Mouse (Mus musculus): Measurements from ENCODE around the gene Tff1. TPM values are rescaled to one million over a fixed set of nuclear protein-coding genes. Genes with fewer than 3 reads are reported as not detected.

The Tff1 gene
- polyA plus RNA-seq, 1 experiment from 2014 or later, result not detected

GRCm38 (mm10) chr17:31198877-31199276, 33.8 kb upstream of the Tff1 start, which contains the start of gene Tmprss3:
Gene Tmprss3, minus strand, starts transcription at chr17:31198977.
- Histone ChIP-seq H3K27ac (ENCODE audit: low read length) (no peak within 1 kb of the TSS), H3K4me1 (ENCODE audit: insufficient read depth, low read depth, low read length) (no peaks in the 10 kb centered on the region), H3K36me3 (ENCODE audit: insufficient read depth, low read length) (no peaks in the 10 kb centered on the region), H3K9me3 (ENCODE audit: low read length) (no peaks in the 10 kb centered on the region), H3K4me3 (ENCODE audit: low read depth, low read length) (no peak within 1 kb of the TSS), H3K9ac (replicated peaks; ENCODE audit: low read depth) (no peak within 1 kb of the TSS), H3K27me3 (replicated peaks; ENCODE audit: insufficient read depth, low read length) (no peaks in the 10 kb centered on the region), H3K4me2 (replicated peaks; ENCODE audit: low read depth, low read length) (no peak within 1 kb of the TSS)
- WGBS, result 91% methylated on average over 11 of the region's 11 CpGs
- TF ChIP-seq EP300 (IDR thresholded peaks at IDR 0.05), result no peak
- TF ChIP-seq CTCF (IDR thresholded peaks at IDR 0.05), result no peak
- no peak for ATAC-seq
- DNase-seq (ENCODE audit: low spot score), result no peak

GRCm38 (mm10) chr17:31196283-31196682, 31.2 kb upstream of the Tff1 start:
- H3K27me3 ChIP-seq (replicated peaks; ENCODE audit: insufficient read depth, low read length), result no peaks in the 10 kb centered on the region
- DNase-seq (ENCODE audit: low spot score) (no peak), ATAC-seq (no peak)
- no peaks in the 10 kb centered on the region for H3K9me3 ChIP-seq (ENCODE audit: low read length)
- no peaks in the 10 kb centered on the region for H3K4me1 ChIP-seq (ENCODE audit: insufficient read depth, low read depth, low read length)
- H3K9ac ChIP-seq (replicated peaks; ENCODE audit: low read depth), result no peak overlapping the region
- H3K4me3 ChIP-seq (ENCODE audit: low read depth, low read length), result no peak overlapping the region
- H3K36me3 ChIP-seq (ENCODE audit: insufficient read depth, low read length), result no peaks in the 10 kb centered on the region
- WGBS, result 72% methylated on average over 7 of the region's 7 CpGs
- TF ChIP-seq EP300 (IDR thresholded peaks at IDR 0.05) (no peak), CTCF (IDR thresholded peaks at IDR 0.05) (no peak)
- H3K27ac ChIP-seq (ENCODE audit: low read length), result no peak overlapping the region
- no peak overlapping the region for H3K4me2 ChIP-seq (replicated peaks; ENCODE audit: low read depth, low read length)

DNA sequence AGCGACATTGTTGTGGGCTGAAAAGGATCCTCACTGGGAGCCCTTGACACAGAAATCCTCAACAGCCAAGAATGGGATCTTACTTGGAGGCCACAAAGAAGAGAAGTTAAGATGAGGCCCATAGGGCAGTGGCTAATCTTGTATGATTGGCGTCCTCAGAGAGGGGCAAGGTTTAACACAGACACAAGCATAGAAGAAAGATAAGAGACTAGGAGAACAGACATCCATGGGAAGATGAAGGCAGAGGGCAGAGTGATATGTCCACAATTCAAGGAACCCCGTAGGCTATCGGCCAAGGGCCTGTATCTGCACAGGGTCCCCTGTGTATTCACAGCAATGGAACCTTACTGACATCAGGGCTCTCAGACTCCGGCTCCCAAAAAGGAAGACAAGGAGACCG, 30.1 kb upstream of the Tff1 start:
- no peaks in the 10 kb centered on the region for H3K36me3 ChIP-seq (ENCODE audit: insufficient read depth, low read length)
- no peaks in the 10 kb centered on the region for H3K4me1 ChIP-seq (ENCODE audit: insufficient read depth, low read depth, low read length)
- no peaks in the 10 kb centered on the region for H3K27me3 ChIP-seq (replicated peaks; ENCODE audit: insufficient read depth, low read length)
- no peaks in the 10 kb centered on the region for H3K9me3 ChIP-seq (ENCODE audit: low read length)
- ATAC-seq, result no peak
- no peak overlapping the region for H3K9ac ChIP-seq (replicated peaks; ENCODE audit: low read depth)
- H3K27ac ChIP-seq (ENCODE audit: low read length), result no peak overlapping the region
- WGBS, result 80% methylated on average over 6 of the region's 6 CpGs
- no peak overlapping the region for H3K4me3 ChIP-seq (ENCODE audit: low read depth, low read length)
- no peak for DNase-seq (ENCODE audit: low spot score)
- TF ChIP-seq EP300 (IDR thresholded peaks at IDR 0.05) (no peak), CTCF (IDR thresholded peaks at IDR 0.05) (no peak)
- H3K4me2 ChIP-seq (replicated peaks; ENCODE audit: low read depth, low read length), result no peak overlapping the region

DNA sequence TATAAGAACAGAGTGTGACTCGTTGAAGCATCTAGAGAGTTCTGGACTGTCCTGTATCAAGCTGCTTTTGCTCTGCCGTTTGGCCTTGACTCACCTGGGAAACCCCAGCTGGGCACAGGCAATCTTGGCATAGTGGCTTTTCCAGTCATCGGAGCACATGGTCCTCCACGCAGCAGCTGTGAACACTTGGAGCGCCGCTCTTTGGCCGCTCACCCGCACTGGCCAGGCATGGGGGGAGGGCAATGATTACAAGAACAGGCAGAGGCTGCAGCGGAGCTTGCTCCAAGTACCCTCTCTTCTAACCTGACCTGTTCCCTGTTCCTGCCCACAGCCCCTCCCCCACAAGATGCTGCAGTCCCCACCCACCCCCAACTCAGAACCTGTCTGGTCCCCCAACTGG, 28.3 kb upstream of the Tff1 start:
- no peaks in the 10 kb centered on the region for H3K36me3 ChIP-seq (ENCODE audit: insufficient read depth, low read length)
- no peak overlapping the region for H3K4me2 ChIP-seq (replicated peaks; ENCODE audit: low read depth, low read length)
- H3K4me1 ChIP-seq (ENCODE audit: insufficient read depth, low read depth, low read length), result no peaks in the 10 kb centered on the region
- H3K9ac ChIP-seq (replicated peaks; ENCODE audit: low read depth), result no peak overlapping the region
- TF ChIP-seq EP300 (IDR thresholded peaks at IDR 0.05) (no peak), CTCF (IDR thresholded peaks at IDR 0.05) (no peak)
- H3K27me3 ChIP-seq (replicated peaks; ENCODE audit: insufficient read depth, low read length), result no peaks in the 10 kb centered on the region
- H3K9me3 ChIP-seq (ENCODE audit: low read length), result no peaks in the 10 kb centered on the region
- no peak for ATAC-seq
- no peak overlapping the region for H3K27ac ChIP-seq (ENCODE audit: low read length)
- no peak for DNase-seq (ENCODE audit: low spot score)
- no peak overlapping the region for H3K4me3 ChIP-seq (ENCODE audit: low read depth, low read length)
- WGBS, result 56% methylated on average over 9 of the region's 9 CpGs

DNA sequence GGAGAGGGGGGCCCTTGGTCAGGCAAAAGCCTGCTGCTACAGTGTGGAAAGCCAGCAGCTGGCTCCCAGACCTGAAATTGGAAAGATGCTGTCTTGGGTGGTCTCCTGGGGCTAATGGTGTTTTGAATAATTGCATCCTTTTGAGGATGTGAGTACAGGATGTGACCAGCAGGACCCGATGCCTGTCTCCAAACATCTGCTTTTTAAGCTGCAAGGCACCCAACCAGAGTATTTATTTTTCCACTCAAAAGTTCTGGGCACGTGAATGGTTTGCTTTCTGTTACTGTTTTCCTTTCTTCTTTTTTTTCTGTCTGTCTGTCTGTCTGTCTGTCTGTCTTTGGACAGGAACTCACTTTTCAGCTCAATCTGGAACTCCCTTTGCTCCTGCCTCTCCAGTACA, 27.6 kb upstream of the Tff1 start:
- no peaks in the 10 kb centered on the region for H3K36me3 ChIP-seq (ENCODE audit: insufficient read depth, low read length)
- no peak overlapping the region for H3K4me3 ChIP-seq (ENCODE audit: low read depth, low read length)
- no peak for DNase-seq (ENCODE audit: low spot score)
- no peak overlapping the region for H3K4me2 ChIP-seq (replicated peaks; ENCODE audit: low read depth, low read length)
- no peaks in the 10 kb centered on the region for H3K27me3 ChIP-seq (replicated peaks; ENCODE audit: insufficient read depth, low read length)
- H3K9me3 ChIP-seq (ENCODE audit: low read length), result no peaks in the 10 kb centered on the region
- no peaks in the 10 kb centered on the region for H3K4me1 ChIP-seq (ENCODE audit: insufficient read depth, low read depth, low read length)
- 23% methylated on average over 2 of the region's 2 CpGs for WGBS
- no peak overlapping the region for H3K27ac ChIP-seq (ENCODE audit: low read length)
- no peak for TF ChIP-seq CTCF (IDR thresholded peaks at IDR 0.05)
- TF ChIP-seq EP300 (IDR thresholded peaks at IDR 0.05), result no peak
- ATAC-seq, result no peak
- H3K9ac ChIP-seq (replicated peaks; ENCODE audit: low read depth), result no peak overlapping the region

DNA sequence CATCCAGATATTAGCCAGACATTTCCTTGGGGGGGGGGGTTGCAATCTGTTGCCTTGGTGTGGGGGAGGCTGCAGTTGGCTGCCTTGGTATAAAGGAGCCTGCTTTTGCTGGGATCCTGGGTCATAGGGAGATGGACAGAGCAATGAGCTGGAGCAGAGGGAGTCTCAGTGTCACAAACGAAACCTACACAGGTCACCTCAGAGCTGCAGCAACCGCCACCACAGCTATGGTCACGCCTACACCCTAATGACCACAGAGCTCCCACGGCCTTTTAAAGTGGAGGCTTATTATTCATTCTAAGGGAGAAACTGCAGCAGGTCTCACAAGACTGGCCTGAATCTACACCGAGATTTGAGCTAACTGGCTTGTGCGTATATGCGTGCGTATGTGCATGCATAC, 26.7 kb upstream of the Tff1 start:
- TF ChIP-seq EP300 (IDR thresholded peaks at IDR 0.05) (no peak), CTCF (IDR thresholded peaks at IDR 0.05) (no peak)
- DNase-seq (ENCODE audit: low spot score), result no peak
- H3K9me3 ChIP-seq (ENCODE audit: low read length), result no peaks in the 10 kb centered on the region
- no peak for ATAC-seq
- H3K4me2 ChIP-seq (replicated peaks; ENCODE audit: low read depth, low read length), result no peak overlapping the region
- no peak overlapping the region for H3K4me3 ChIP-seq (ENCODE audit: low read depth, low read length)
- no peak overlapping the region for H3K27ac ChIP-seq (ENCODE audit: low read length)
- WGBS, result 81% methylated on average over 8 of the region's 8 CpGs
- H3K27me3 ChIP-seq (replicated peaks; ENCODE audit: insufficient read depth, low read length), result no peaks in the 10 kb centered on the region
- H3K36me3 ChIP-seq (ENCODE audit: insufficient read depth, low read length), result no peaks in the 10 kb centered on the region
- no peak overlapping the region for H3K9ac ChIP-seq (replicated peaks; ENCODE audit: low read depth)
- H3K4me1 ChIP-seq (ENCODE audit: insufficient read depth, low read depth, low read length), result no peaks in the 10 kb centered on the region

GRCm38 (mm10) chr17:31187370-31187769, 22.3 kb upstream of the Tff1 start:
- Histone ChIP-seq H3K4me2 (replicated peaks; ENCODE audit: low read depth, low read length) (no peak overlapping the region), H3K27ac (ENCODE audit: low read length) (no peak overlapping the region), H3K9ac (replicated peaks; ENCODE audit: low read depth) (no peak overlapping the region), H3K4me1 (ENCODE audit: insufficient read depth, low read depth, low read length) (no peaks in the 10 kb centered on the region), H3K27me3 (replicated peaks; ENCODE audit: insufficient read depth, low read length) (no peaks in the 10 kb centered on the region), H3K4me3 (ENCODE audit: low read depth, low read length) (no peak overlapping the region), H3K9me3 (ENCODE audit: low read length) (no peaks in the 10 kb centered on the region), H3K36me3 (ENCODE audit: insufficient read depth, low read length) (no peaks in the 10 kb centered on the region)
- ATAC-seq, result peak; percentile 49
- DNase-seq (ENCODE audit: low spot score), result peak; percentile 79
- 9% methylated on average over 4 of the region's 4 CpGs for WGBS
- TF ChIP-seq EP300 (IDR thresholded peaks at IDR 0.05), result no peak
- TF ChIP-seq CTCF (IDR thresholded peaks at IDR 0.05), result peak; percentile 92

Measured in lung, postnatal 0 days (tissue).